Mouse (Mus musculus) liver, postnatal 0 days (tissue): ENCODE data around the gene Cd63. TPM values are rescaled to one million over a fixed set of nuclear protein-coding genes. Genes with fewer than 3 reads are reported as not detected.

Experiments
- ATAC-seq: fragments of 200-750 bp; cut with Nextera tagmentation; 2 replicates; pipeline ENCODE4 v1.8.0; 2017; ENCODE audit warnings: mild to moderate bottlenecking, moderate library complexity
- DNase-seq: peaks from one replicate; pipeline ENCODE4 v3.0.0-alpha.2; 2016
- H3K27ac ChIP-seq: fragments of 300-500 bp; sonication (generic); 2 replicates; pipeline ENCODE4 v1.5.1; 2014; ENCODE audit warnings: antibody characterized with exemption, moderate library complexity, mild to moderate bottlenecking, low read depth
- H3K27me3 ChIP-seq: fragments of 300-500 bp; sonication (generic); 2 replicates; pipeline ENCODE4 v1.6.1; 2014; ENCODE audit warnings: low read length, control low read depth, mixed read lengths; ENCODE audit not compliant: insufficient read depth
- H3K36me3 ChIP-seq: fragments of 300-500 bp; sonication (generic); replicated peaks from 2 replicates; pipeline ENCODE4 v1.6.1; 2014; ENCODE audit warnings: mild to moderate bottlenecking, control low read depth, low read length, moderate library complexity, mixed read lengths; ENCODE audit not compliant: insufficient read depth
- H3K4me1 ChIP-seq: fragments of 300-500 bp; sonication (generic); 2 replicates; pipeline ENCODE4 v1.6.1; 2014; ENCODE audit warnings: antibody characterized with exemption, mild to moderate bottlenecking, control low read depth; ENCODE audit not compliant: insufficient read depth
- H3K4me2 ChIP-seq: fragments of 300-500 bp; sonication (generic); 2 replicates; pipeline ENCODE4 v1.6.1; 2014; ENCODE audit warnings: low read depth, mild to moderate bottlenecking, low read length, moderate library complexity, mixed read lengths
- H3K4me3 ChIP-seq: fragments of 300-500 bp; sonication (generic); 2 replicates; pipeline ENCODE4 v1.5.1; 2014; ENCODE audit warnings: low read depth, low read length
- H3K9ac ChIP-seq: fragments of 300-500 bp; sonication (generic); replicated peaks from 2 replicates; pipeline ENCODE4 v1.6.1; 2014; ENCODE audit warnings: mild to moderate bottlenecking, moderate library complexity
- H3K9me3 ChIP-seq: fragments of 300-500 bp; sonication (generic); 2 replicates; pipeline ENCODE4 v1.6.1; 2016; ENCODE audit warnings: mild to moderate bottlenecking, control low read depth, low read length, mixed read lengths
- CTCF ChIP-seq: sonication (generic); IDR thresholded peaks from 2 replicates; pipeline ENCODE4 v1.5.1; 2016; ENCODE audit warnings: antibody characterized with exemption, low read depth
- EP300 ChIP-seq: IDR thresholded peaks from 2 replicates; pipeline ENCODE4 v1.6.1; 2016; ENCODE audit warnings: antibody characterized with exemption, low read depth, mild to moderate bottlenecking
- WGBS: fragments of 180-500 bp; shearing (Covaris S2); extraction: QIAGEN DNeasy Blood & Tissue Kit; methylation state at CpG from one replicate; pipeline ENCODE4 v1.1.7; 2014; ENCODE audit not compliant: insufficient replicate concordance; 5-methylcytosine and 5-hydroxymethylcytosine counted together
- polyA plus RNA-seq: library from polyadenylated mRNA; unstranded; fragments of >200 nt; fragmentation: Nextera tagmentation; extraction: Ambion mirVana; gene quantifications from 2 replicates; pipeline ENCODE4 v1.2.1, GENCODE M21; 2015

Cd63 gene
- polyA plus RNA-seq, 1 experiment from 2014 or later = 296 TPM

DNA sequence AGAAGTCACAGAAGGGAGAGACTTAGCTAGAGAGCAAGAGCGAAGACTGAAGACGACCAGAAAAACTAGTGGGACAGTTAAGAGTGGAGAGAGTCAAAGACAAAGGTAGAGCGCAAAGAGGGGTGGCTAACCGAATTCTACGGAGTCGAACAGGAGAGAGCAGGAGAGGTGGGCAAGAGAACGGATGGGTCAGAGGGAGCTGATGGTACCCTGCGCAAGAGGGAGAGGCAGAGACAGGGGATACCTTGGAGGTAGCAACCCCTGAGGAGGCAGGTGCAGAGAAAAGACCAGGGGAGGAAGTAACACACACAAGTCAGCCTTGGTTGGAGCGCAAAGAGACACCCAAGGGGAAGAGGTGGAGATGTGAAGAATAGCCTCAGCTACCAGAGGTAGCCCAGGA is 8.5 kb upstream of the Cd63 start:
- TF ChIP-seq EP300 (no peak), CTCF (no peak)
- Histone ChIP-seq H3K4me3 (peak overlapping the region; percentile 44), H3K9ac (no peak overlapping the region), H3K27me3 (peaks cover 57% of the 10 kb centered on the region), H3K4me2 (peak overlapping the region; percentile 71), H3K4me1 (peaks cover 20% of the 10 kb centered on the region), H3K9me3 (no peaks in the 10 kb centered on the region), H3K36me3 (no peaks in the 10 kb centered on the region), H3K27ac (no peak overlapping the region)
- DNase-seq (no peak), ATAC-seq (no peak)
- 6% methylated on average over 9 of the region's 9 CpGs for WGBS

DNA sequence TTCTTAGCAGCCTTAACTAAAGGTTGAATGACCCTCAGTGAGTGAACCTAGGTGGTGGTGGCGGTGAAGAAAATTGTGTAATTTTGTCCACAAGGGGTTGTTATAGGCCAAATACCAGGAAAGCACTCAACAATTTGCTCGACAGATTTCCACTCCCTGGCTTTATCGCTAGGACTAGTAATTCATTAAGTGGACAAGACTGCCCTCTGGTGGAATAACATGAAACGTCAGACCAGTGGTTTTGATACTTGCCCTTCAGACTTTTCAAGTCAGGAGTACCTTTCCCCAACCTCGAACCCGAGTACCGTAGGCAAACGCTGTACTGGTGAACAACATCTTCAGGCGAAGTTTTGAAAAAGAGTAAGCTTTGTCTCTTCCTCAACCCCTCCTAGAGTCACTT is 5.4 kb upstream of the Cd63 start:
- H3K27ac ChIP-seq = no peak overlapping the region
- H3K27me3 ChIP-seq = peaks cover 53% of the 10 kb centered on the region
- 0% methylated on average over 9 of the region's 9 CpGs for WGBS
- ATAC-seq (peak; percentile 66), DNase-seq (peak; percentile 68)
- H3K9ac ChIP-seq = no peak overlapping the region
- peak overlapping the region; percentile 39 for H3K4me2 ChIP-seq
- peak; percentile 85 for TF ChIP-seq CTCF
- TF ChIP-seq EP300 = no peak
- no peaks in the 10 kb centered on the region for H3K36me3 ChIP-seq
- no peak overlapping the region for H3K4me3 ChIP-seq
- peaks cover 14% of the 10 kb centered on the region for H3K4me1 ChIP-seq
- no peaks in the 10 kb centered on the region for H3K9me3 ChIP-seq

DNA sequence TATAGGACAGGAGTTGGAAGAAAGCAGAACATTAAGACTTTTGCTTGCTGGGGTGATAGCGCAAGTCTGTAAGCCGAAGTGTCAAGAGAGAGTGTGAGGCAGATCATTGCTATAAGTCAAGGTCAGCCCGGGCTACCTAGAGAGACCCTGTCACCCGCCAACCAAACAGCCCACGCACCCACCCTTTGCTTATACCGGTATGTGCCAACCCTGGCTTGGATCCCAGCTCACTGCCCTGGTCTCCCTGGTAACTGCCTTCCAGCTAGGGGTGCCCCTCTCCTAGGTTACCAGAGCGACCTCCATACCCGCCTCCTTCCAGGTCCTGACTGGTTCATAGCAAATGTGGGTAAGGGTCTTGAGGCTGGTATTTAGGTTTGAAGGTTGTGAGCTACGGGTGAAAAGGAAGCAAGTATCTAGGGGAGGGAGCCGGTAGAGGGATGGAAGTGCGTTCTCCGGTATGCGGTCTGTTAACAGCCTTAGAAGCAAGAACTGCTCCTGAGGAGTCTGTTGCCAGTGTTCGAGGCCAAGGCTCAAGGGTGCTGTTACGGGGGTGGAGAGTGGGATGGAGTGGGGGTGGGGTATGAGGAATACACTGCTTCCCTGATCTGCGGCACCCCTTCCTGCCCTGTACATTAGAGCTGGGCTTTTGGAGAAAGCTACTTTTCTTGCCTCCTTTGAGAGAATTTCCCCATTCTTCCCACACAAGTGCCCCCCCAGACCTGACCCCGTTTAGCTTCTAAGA is 4.7 kb upstream of the Cd63 start:
- Histone ChIP-seq H3K4me1 (peaks cover 8% of the 10 kb centered on the region), H3K4me3 (no peak overlapping the region), H3K27me3 (peaks cover 47% of the 10 kb centered on the region), H3K36me3 (no peaks in the 10 kb centered on the region), H3K9me3 (no peaks in the 10 kb centered on the region), H3K4me2 (peak overlapping the region; percentile 39), H3K27ac (no peak overlapping the region), H3K9ac (no peak overlapping the region; the same call in 1 of the 2 replicates)
- TF ChIP-seq EP300 = no peak
- no peak for TF ChIP-seq CTCF
- no peak for DNase-seq
- 5% methylated on average over 17 of the region's 17 CpGs for WGBS
- peak; percentile 18; the same call in 1 of the 2 replicates for ATAC-seq

DNA sequence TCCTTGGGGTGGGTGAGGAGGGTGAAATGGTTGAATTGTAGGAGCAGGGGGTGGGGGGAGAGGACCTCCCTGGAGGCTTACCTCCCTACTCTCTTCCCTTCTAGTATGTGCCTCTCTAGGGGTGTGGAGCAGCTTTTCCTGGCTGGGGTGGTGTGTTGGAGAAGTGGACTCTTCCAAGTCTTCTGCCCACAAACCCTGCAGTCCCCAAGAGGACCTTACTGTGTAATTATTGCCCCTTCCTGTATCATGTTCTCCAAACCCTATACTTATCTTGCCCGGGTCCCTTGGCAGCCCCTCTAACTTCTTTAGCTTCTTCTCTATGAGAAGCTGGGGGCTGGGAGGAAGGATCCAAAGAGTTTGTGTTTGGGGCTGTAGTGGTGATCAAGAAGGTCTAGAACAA is 4.0 kb upstream of the Cd63 start:
- Histone ChIP-seq H3K4me1 (peaks cover 8% of the 10 kb centered on the region; the same call in 1 of the 2 replicates), H3K4me3 (no peak overlapping the region), H3K9ac (no peak overlapping the region), H3K4me2 (no peak overlapping the region), H3K27ac (no peak overlapping the region), H3K9me3 (no peaks in the 10 kb centered on the region), H3K36me3 (no peaks in the 10 kb centered on the region), H3K27me3 (peaks cover 46% of the 10 kb centered on the region)
- ATAC-seq (no peak), DNase-seq (no peak)
- no peak for TF ChIP-seq CTCF
- WGBS = 14% methylated on average over 1 of the region's 1 CpGs

DNA sequence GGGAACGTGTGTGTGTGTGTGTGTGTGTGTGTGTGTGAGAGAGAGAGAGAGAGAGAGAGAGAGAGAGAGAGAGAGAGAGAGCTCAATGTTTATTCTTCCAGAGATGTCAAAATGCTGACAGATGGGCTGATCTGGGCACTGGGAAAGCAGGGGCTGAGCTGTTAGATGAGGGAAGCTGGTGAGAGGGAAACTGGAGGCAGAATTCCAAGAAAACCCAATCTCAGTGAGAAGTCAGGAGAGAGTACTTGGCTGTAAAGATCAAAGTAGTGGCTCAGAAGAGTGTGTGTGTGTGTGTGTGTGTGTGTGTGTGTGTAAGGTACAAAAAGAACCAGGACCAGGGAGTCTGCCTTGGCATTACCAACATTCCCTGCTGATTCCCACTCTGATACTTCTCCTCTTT is 3.3 kb upstream of the Cd63 start:
- Histone ChIP-seq H3K9ac (no peak overlapping the region), H3K9me3 (no peaks in the 10 kb centered on the region), H3K4me1 (peaks cover 6% of the 10 kb centered on the region; the same call in 1 of the 2 replicates), H3K4me3 (no peak overlapping the region), H3K27ac (no peak overlapping the region), H3K27me3 (peaks cover 39% of the 10 kb centered on the region), H3K4me2 (no peak overlapping the region), H3K36me3 (no peaks in the 10 kb centered on the region)
- ATAC-seq (no peak), DNase-seq (no peak)
- TF ChIP-seq CTCF (no peak), EP300 (no peak)
- WGBS = 9% methylated on average over 1 of the region's 1 CpGs

DNA sequence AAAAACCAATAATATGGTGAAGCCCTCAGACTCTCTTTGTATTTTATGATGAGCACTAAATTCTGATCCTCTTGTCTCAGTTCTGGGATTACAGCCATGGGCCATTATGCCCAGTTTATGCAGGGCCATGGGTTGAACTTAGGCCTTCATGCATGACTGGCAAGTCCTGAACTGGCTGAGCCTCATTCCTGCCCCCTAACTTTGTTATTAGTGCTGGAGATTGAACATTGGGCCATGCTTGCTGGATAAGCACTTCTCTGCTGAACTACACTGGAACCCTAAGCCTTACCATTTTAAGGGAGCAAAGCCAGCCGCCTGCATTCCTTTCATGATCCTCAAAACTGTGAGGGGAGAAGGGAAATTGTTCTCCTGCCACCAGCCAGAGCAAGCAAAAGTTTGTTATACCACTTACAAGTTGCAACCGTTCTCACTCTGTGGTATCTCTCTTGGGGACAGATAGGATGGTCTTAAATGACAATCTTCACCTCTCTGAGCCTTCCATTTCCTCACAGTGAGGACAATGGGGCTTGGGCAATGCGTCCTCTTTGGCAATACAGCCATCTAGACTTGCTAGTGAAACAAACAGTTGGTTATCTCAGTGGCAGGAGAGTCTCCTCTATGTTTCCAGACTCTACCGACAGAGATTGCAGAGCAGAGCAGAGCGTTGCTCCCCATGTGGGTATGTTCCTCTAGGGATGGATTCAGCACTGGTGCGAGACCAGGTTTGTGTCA is 864 bp upstream of the Cd63 start:
- 56% methylated on average over 6 of the region's 6 CpGs for WGBS
- TF ChIP-seq CTCF (no peak), EP300 (no peak)
- Histone ChIP-seq H3K9ac (no peak overlapping the region), H3K4me1 (peaks cover 6% of the 10 kb centered on the region; the same call in 1 of the 2 replicates), H3K36me3 (no peaks in the 10 kb centered on the region), H3K9me3 (no peaks in the 10 kb centered on the region), H3K27ac (0 out of 2 replicates have a peak overlapping the region, but pooled peaks have one; percentile 13), H3K4me2 (no peak overlapping the region; the same call in 1 of the 2 replicates), H3K4me3 (no peak overlapping the region), H3K27me3 (peaks cover 21% of the 10 kb centered on the region)
- no peak for ATAC-seq
- no peak for DNase-seq
